Mouse (Mus musculus) liver, embryonic 14.5 days (tissue): ENCODE measurements at regions not wholly inside any gene's neighbourhood (a gene's known extent, or its start where the extent isn't known, plus 50 kb on each side); places are given as distances from the start of the nearest gene placed in this dataset.

Source experiments
- CTCF ChIP-seq: IDR thresholded peaks from 2 replicates; pipeline ENCODE4 v1.5.1; 2016; ENCODE audit warnings: antibody characterized with exemption, low read depth, control low read depth
- EP300 ChIP-seq: IDR thresholded peaks from 2 replicates; pipeline ENCODE4 v1.6.1; 2016; ENCODE audit warnings: antibody characterized with exemption, low read depth

DNA sequence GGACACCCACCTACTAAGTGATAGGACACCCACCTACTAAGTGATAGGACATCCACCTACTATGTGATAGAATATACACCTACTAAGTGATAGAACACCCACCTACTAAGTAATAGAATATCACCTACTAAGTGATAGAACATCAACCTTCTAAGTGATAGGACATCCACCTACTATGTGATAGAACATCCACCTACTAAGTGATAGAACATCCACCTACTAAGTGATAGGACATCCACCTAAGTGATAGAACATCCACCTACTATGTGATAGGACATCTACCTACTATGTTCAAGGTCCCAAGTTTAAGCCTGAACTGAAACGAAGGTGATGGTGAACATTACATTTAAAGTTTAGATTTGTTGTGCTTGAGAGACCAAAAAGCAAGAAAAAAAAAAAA lies 863.8 kb downstream of the Zfp704 start:
- TF ChIP-seq CTCF (no peak), EP300 (no peak)
